ENCODE assay signal across 27 mouse cellular contexts in genomic region chr8:26227529-26227895, GRCm38 (mm10).
DNase-seq lines count a peak whose midpoint lies in the region; ATAC-seq lines count a peak whose summit lies in the region.
"Had no signal": no experiment of that assay in that cellular context is flagged by ENCODE, and none has a peak within 500 bp of the region (broad histone marks: within the 10 kb centered on the region; RNA-seq: fewer than 3 reads in every experiment).

No protein-coding gene starts in this region.

- no peak overlapping the region for H3K9ac ChIP-seq in kidney, embryonic 16.5 days (replicated peaks; ENCODE audit: low read length)
- H3K9ac ChIP-seq in limb, embryonic 13.5 days, result no peak overlapping the region
- H3K9ac ChIP-seq: hindbrain, embryonic 12.5 days; liver, embryonic 12.5 days; liver, postnatal 0 days had no signal

- H3K9me3 ChIP-seq in kidney, embryonic 16.5 days (ENCODE audit: low read length), result no peaks in the 10 kb centered on the region
- no peaks in the 10 kb centered on the region for H3K9me3 ChIP-seq in limb, embryonic 13.5 days
- H3K9me3 ChIP-seq: G1E; hindbrain, embryonic 12.5 days; liver, embryonic 12.5 days had no signal

- no peak for ATAC-seq in kidney, embryonic 16.5 days (ENCODE audit: low FRiP score, low TSS enrichment)
- no peak for ATAC-seq in limb, embryonic 13.5 days (ENCODE audit: low FRiP score, low read depth)
- ATAC-seq: forebrain, embryonic 16.5 days; hindbrain, postnatal 0 days; intestine, embryonic 16.5 days; liver, embryonic 12.5 days; liver, postnatal 0 days; midbrain, embryonic 16.5 days had no signal

- no peak overlapping the region for H3K4me3 ChIP-seq in kidney, embryonic 16.5 days (ENCODE audit: low read length)
- H3K4me3 ChIP-seq in limb, embryonic 13.5 days, result no peak overlapping the region
- H3K4me3 ChIP-seq: erythroblast, embryonic 14.5 days; hindbrain, embryonic 12.5 days; left cerebral cortex, adult 2 months; liver, embryonic 12.5 days had no signal

- 47% methylated on average over 5 of the region's 5 CpGs for WGBS in kidney, embryonic 16.5 days
- 34% methylated on average over 5 of the region's 5 CpGs for WGBS in limb, embryonic 13.5 days

- no peaks in the 10 kb centered on the region for H3K27me3 ChIP-seq in kidney, embryonic 16.5 days (ENCODE audit: insufficient read depth, low read length)
- H3K27me3 ChIP-seq in limb, embryonic 13.5 days, result 0 out of 2 replicates have a peak, but pooled peaks cover 4% of the 10 kb centered on the region
- H3K27me3 ChIP-seq: liver, embryonic 12.5 days had no signal

- peak; percentile 13 to 25 for DNase-seq in cerebellum, postnatal 14 days
- no peak for DNase-seq in cerebellum, adult 11-12 months
- peak; percentile 6 for DNase-seq in kidney, adult 11 months
- no peak for DNase-seq in kidney, postnatal 4 days
- DNase-seq in kidney, postnatal 25 days, result peak; percentile 23 to 45
- DNase-seq in layer of hippocampus, postnatal 25 days (ENCODE audit: extremely low spot score in 1 of 2, low spot score in 1 of 2), result no peak
- DNase-seq: adrenal gland, adult 8-10 months; cerebellum, adult 9-11 months; gastrocnemius, postnatal 14 days; heart, postnatal 36 days; liver, postnatal 0 days; lung, postnatal 36 days; right cerebral cortex, postnatal 25 days; spleen, adult 18-20 months; thymus, postnatal 14 days had no signal

- no peaks in the 10 kb centered on the region for H3K36me3 ChIP-seq in kidney, embryonic 16.5 days (ENCODE audit: insufficient read depth, low read length)
- H3K36me3 ChIP-seq in limb, embryonic 13.5 days, result no peaks in the 10 kb centered on the region
- H3K36me3 ChIP-seq: G1E; hindbrain, embryonic 12.5 days; liver, embryonic 12.5 days had no signal

- H3K27ac ChIP-seq in kidney, embryonic 16.5 days (ENCODE audit: low read length), result no peak overlapping the region
- H3K27ac ChIP-seq in limb, embryonic 13.5 days, result no peak overlapping the region
- H3K27ac ChIP-seq: hindbrain, embryonic 12.5 days; hindbrain, postnatal 0 days; left cerebral cortex, adult 2 months; liver, embryonic 12.5 days had no signal

- H3K4me1 ChIP-seq in kidney, embryonic 16.5 days (ENCODE audit: insufficient read depth, low read length), result no peaks in the 10 kb centered on the region
- H3K4me1 ChIP-seq in limb, embryonic 13.5 days, result peaks cover 21% of the 10 kb centered on the region
- H3K4me1 ChIP-seq: hindbrain, embryonic 12.5 days; liver, embryonic 12.5 days had no signal

- no peak overlapping the region for H3K4me2 ChIP-seq in kidney, embryonic 16.5 days (replicated peaks; ENCODE audit: low read depth, low read length)
- peak overlapping the region; percentile 60 for H3K4me2 ChIP-seq in limb, embryonic 13.5 days (replicated peaks)
- H3K4me2 ChIP-seq: hindbrain, embryonic 12.5 days; liver, embryonic 12.5 days; midbrain, embryonic 11.5 days had no signal

Comparison
In these comparisons a context has a peak if more than half of its experiments do, and no peak if none do; other contexts are left out.
1. DNase-seq: peak in cerebellum, postnatal 14 days (2 of 2), kidney, adult 11 months (single experiment) and kidney, postnatal 25 days (2 of 2); none in cerebellum, adult 11-12 months (single experiment), kidney, postnatal 4 days (0 of 2) and layer of hippocampus, postnatal 25 days (0 of 2).